Mouse (Mus musculus) megakaryocyte, embryonic 14.5 days (primary cell): ENCODE measurements at regions not wholly inside any gene's neighbourhood (a gene's known extent, or its start where the extent isn't known, plus 50 kb on each side); places are given as distances from the start of the nearest gene placed in this dataset.

Experiments
- H3K27me3 ChIP-seq: replicated peaks from 2 replicates; pipeline ENCODE3; 2012; ENCODE audit warnings: inconsistent platforms
- H3K36me3 ChIP-seq: replicated peaks from 2 replicates; pipeline ENCODE3; 2012; ENCODE audit warnings: low read length, inconsistent platforms, mixed read lengths
- H3K4me1 ChIP-seq: 2 replicates; pipeline ENCODE4 v1.6.1; 2012; ENCODE audit warnings: inconsistent platforms
- H3K4me3 ChIP-seq: replicated peaks from 2 replicates; pipeline ENCODE3; 2012; ENCODE audit warnings: moderate library complexity, mild to moderate bottlenecking, inconsistent platforms
- H3K9me3 ChIP-seq: 2 replicates; pipeline ENCODE4 v1.6.1; 2012; ENCODE audit warnings: inconsistent platforms
- FLI1 ChIP-seq: IDR thresholded peaks from 2 replicates; pipeline ENCODE4 v1.6.1; 2012; ENCODE audit warnings: low read length, inconsistent platforms, mixed read lengths
- GATA1 ChIP-seq: IDR thresholded peaks from 3 replicates; pipeline ENCODE4 v1.6.1; 2012; ENCODE audit warnings: mixed read lengths, low read length, inconsistent platforms, borderline replicate concordance

GRCm38 (mm10) chr12:79980711-79981110 is 132.1 kb downstream of the Zfp36l1 start:
- no peak overlapping the region for H3K4me3 ChIP-seq
- peaks cover 3% of the 10 kb centered on the region; the same call in 1 of the 2 replicates for H3K9me3 ChIP-seq
- H3K27me3 ChIP-seq = no peaks in the 10 kb centered on the region
- TF ChIP-seq FLI1 (no peak), GATA1 (no peak)
- no peaks in the 10 kb centered on the region for H3K36me3 ChIP-seq
- H3K4me1 ChIP-seq = peaks cover 45% of the 10 kb centered on the region

- no peaks in the 10 kb centered on the region for H3K36me3 ChIP-seq
- no peak for TF ChIP-seq GATA1
- TF ChIP-seq FLI1 = no peak
- peaks cover 3% of the 10 kb centered on the region; the same call in 1 of the 2 replicates for H3K9me3 ChIP-seq
- H3K4me3 ChIP-seq = no peak overlapping the region
- H3K4me1 ChIP-seq = peaks cover 33% of the 10 kb centered on the region
- H3K27me3 ChIP-seq = peaks cover 1% of the 10 kb centered on the region
Observed at GRCm38 (mm10) chr12:79977136-79977535, 135.7 kb downstream of the Zfp36l1 start.

- Histone ChIP-seq H3K4me1 (peaks cover 34% of the 10 kb centered on the region), H3K9me3 (peaks cover 3% of the 10 kb centered on the region; the same call in 1 of the 2 replicates), H3K36me3 (no peaks in the 10 kb centered on the region), H3K27me3 (peaks cover 4% of the 10 kb centered on the region), H3K4me3 (no peak overlapping the region)
- no peak for TF ChIP-seq GATA1
- no peak for TF ChIP-seq FLI1
Observed at GRCm38 (mm10) chr12:79975466-79976239, 137.2 kb downstream of the Zfp36l1 start.

- no peak overlapping the region for H3K4me3 ChIP-seq
- H3K4me1 ChIP-seq = peaks cover 38% of the 10 kb centered on the region
- H3K9me3 ChIP-seq = peaks cover 3% of the 10 kb centered on the region; the same call in 1 of the 2 replicates
- no peaks in the 10 kb centered on the region for H3K36me3 ChIP-seq
- TF ChIP-seq FLI1 (no peak), GATA1 (no peak)
- peaks cover 4% of the 10 kb centered on the region for H3K27me3 ChIP-seq
Observed at GRCm38 (mm10) chr12:79975050-79975449, 137.8 kb downstream of the Zfp36l1 start.

GRCm38 (mm10) chr12:79974530-79974929 is 138.3 kb downstream of the Zfp36l1 start:
- Histone ChIP-seq H3K9me3 (peaks cover 3% of the 10 kb centered on the region; the same call in 1 of the 2 replicates), H3K27me3 (peaks cover 4% of the 10 kb centered on the region), H3K36me3 (no peaks in the 10 kb centered on the region), H3K4me3 (no peak overlapping the region), H3K4me1 (peaks cover 43% of the 10 kb centered on the region)
- no peak for TF ChIP-seq FLI1
- no peak for TF ChIP-seq GATA1

- no peak for TF ChIP-seq GATA1
- no peak for TF ChIP-seq FLI1
- peaks cover 6% of the 10 kb centered on the region for H3K27me3 ChIP-seq
- H3K4me1 ChIP-seq = peaks cover 46% of the 10 kb centered on the region
- peaks cover 3% of the 10 kb centered on the region; the same call in 1 of the 2 replicates for H3K9me3 ChIP-seq
- no peak overlapping the region for H3K4me3 ChIP-seq
- no peaks in the 10 kb centered on the region for H3K36me3 ChIP-seq
Observed at GRCm38 (mm10) chr12:79973566-79974230, 139.1 kb downstream of the Zfp36l1 start.

GRCm38 (mm10) chr12:79970981-79971390 is 141.8 kb downstream of the Zfp36l1 start:
- Histone ChIP-seq H3K4me3 (no peak overlapping the region), H3K36me3 (no peaks in the 10 kb centered on the region), H3K9me3 (no peaks in the 10 kb centered on the region), H3K4me1 (peaks cover 57% of the 10 kb centered on the region), H3K27me3 (peaks cover 17% of the 10 kb centered on the region)
- TF ChIP-seq FLI1 (no peak), GATA1 (no peak)

- Histone ChIP-seq H3K36me3 (no peaks in the 10 kb centered on the region), H3K9me3 (no peaks in the 10 kb centered on the region), H3K4me3 (no peak overlapping the region), H3K4me1 (peaks cover 63% of the 10 kb centered on the region), H3K27me3 (peaks cover 22% of the 10 kb centered on the region)
- no peak for TF ChIP-seq GATA1
- no peak for TF ChIP-seq FLI1
Observed at GRCm38 (mm10) chr12:79970227-79970901, 142.4 kb downstream of the Zfp36l1 start.

GRCm38 (mm10) chr12:79969346-79970226 is 143.2 kb downstream of the Zfp36l1 start:
- Histone ChIP-seq H3K27me3 (peaks cover 22% of the 10 kb centered on the region), H3K36me3 (no peaks in the 10 kb centered on the region), H3K9me3 (no peaks in the 10 kb centered on the region), H3K4me1 (peaks cover 63% of the 10 kb centered on the region), H3K4me3 (no peak overlapping the region)
- TF ChIP-seq FLI1 (no peak), GATA1 (no peak)
